Mouse (Mus musculus) embryonic fibroblast, embryonic 13.5 days (primary cell): Measurements from ENCODE around the gene Hs6st1. TPM values are rescaled to one million over a fixed set of nuclear protein-coding genes. Genes with fewer than 3 reads are reported as not detected.

Source experiments
- H3K27ac ChIP-seq: 2 replicates; pipeline ENCODE4 v1.5.1; 2012; ENCODE audit warnings: low read length, control low read depth, inconsistent platforms; ENCODE audit not compliant: insufficient read depth
- H3K4me1 ChIP-seq: 2 replicates; pipeline ENCODE4 v1.6.1; 2011; ENCODE audit warnings: low read length; ENCODE audit not compliant: control insufficient read depth, insufficient read depth
- H3K4me3 ChIP-seq: 2 replicates; pipeline ENCODE4 v1.5.1; 2011; ENCODE audit warnings: mild to moderate bottlenecking, control low read depth, low read length; ENCODE audit not compliant: insufficient read depth
- CTCF ChIP-seq: IDR thresholded peaks from 2 replicates; pipeline ENCODE4 v1.5.1; 2011; ENCODE audit warnings: mild to moderate bottlenecking, control low read depth, low read length, moderate library complexity, borderline replicate concordance; ENCODE audit not compliant: insufficient read depth
- POLR2A ChIP-seq: IDR thresholded peaks from 2 replicates; pipeline ENCODE4 v1.6.1; 2011; ENCODE audit warnings: low read depth, mild to moderate bottlenecking, control low read depth, low read length, moderate library complexity
- polyA plus RNA-seq: library from polyadenylated mRNA; stranded (reverse); fragments of >200 nt; gene quantifications from 2 replicates; pipeline ENCODE4 v1.2.4, GENCODE M21; 2011; ENCODE audit warnings: low read depth; ENCODE audit not compliant: missing spikeins, insufficient read length

Gene Hs6st1
- polyA plus RNA-seq, 1 experiment = 96.5 TPM

- Histone ChIP-seq H3K4me3 (no peak overlapping the region), H3K27ac (peak overlapping the region; percentile 16; the same call in 1 of the 2 replicates), H3K4me1 (no peaks in the 10 kb centered on the region)
- TF ChIP-seq CTCF (no peak), POLR2A (no peak)
These were observed 4.0 kb upstream of the Hs6st1 start for GRCm38 (mm10) chr1:36064223-36064622.

GRCm38 (mm10) chr1:36064861-36065760 lies 3.1 kb upstream of the Hs6st1 start:
- TF ChIP-seq POLR2A (no peak), CTCF (peak; percentile 44; the same call in 1 of the 2 replicates)
- H3K4me3 ChIP-seq = no peak overlapping the region
- H3K27ac ChIP-seq = peak overlapping the region; percentile 16; the same call in 1 of the 2 replicates
- H3K4me1 ChIP-seq = no peaks in the 10 kb centered on the region

- H3K4me3 ChIP-seq = no peak overlapping the region
- no peak for TF ChIP-seq CTCF
- no peak for TF ChIP-seq POLR2A
- no peak overlapping the region for H3K27ac ChIP-seq
- no peaks in the 10 kb centered on the region for H3K4me1 ChIP-seq
These were observed 2.4 kb upstream of the Hs6st1 start for GRCm38 (mm10) chr1:36065761-36066150.

- TF ChIP-seq POLR2A (no peak), CTCF (no peak)
- no peak overlapping the region for H3K27ac ChIP-seq
- H3K4me3 ChIP-seq = no peak overlapping the region
- H3K4me1 ChIP-seq = no peaks in the 10 kb centered on the region; the same call in 1 of the 2 replicates
These were observed 1.8 kb upstream of the Hs6st1 start for GRCm38 (mm10) chr1:36066216-36066980.

GRCm38 (mm10) chr1:36067201-36067600 lies 999 bp upstream of the Hs6st1 start:
- Histone ChIP-seq H3K4me3 (no peak overlapping the region), H3K4me1 (no peaks in the 10 kb centered on the region; the same call in 1 of the 2 replicates), H3K27ac (no peak overlapping the region)
- TF ChIP-seq CTCF (no peak), POLR2A (no peak)

- TF ChIP-seq POLR2A = no peak
- no peak for TF ChIP-seq CTCF
These were observed 589 bp upstream of the Hs6st1 start for GRCm38 (mm10) chr1:36067611-36068010.

GRCm38 (mm10) chr1:36068531-36069120 lies 426 bp downstream of the Hs6st1 start:
- Histone ChIP-seq H3K4me3 (peak overlapping the region; percentile 63), H3K4me1 (no peaks in the 10 kb centered on the region; the same call in 1 of the 2 replicates), H3K27ac (no peak overlapping the region)
- no peak for TF ChIP-seq CTCF
- no peak for TF ChIP-seq POLR2A

More at GRCm38 (mm10) chr1:36067611-36068010, 589 bp upstream of the Hs6st1 start:
- H3K27ac ChIP-seq = no peak overlapping the region
- H3K4me3 ChIP-seq = no peak overlapping the region
- H3K4me1 ChIP-seq = no peaks in the 10 kb centered on the region; the same call in 1 of the 2 replicates

GRCm38 (mm10) chr1:36069291-36069771 lies 1.1 kb downstream of the Hs6st1 start:
- TF ChIP-seq CTCF = no peak
- no peak for TF ChIP-seq POLR2A
- H3K4me1 ChIP-seq = no peaks in the 10 kb centered on the region; the same call in 1 of the 2 replicates
- H3K4me3 ChIP-seq = peak overlapping the region; percentile 63
- no peak overlapping the region for H3K27ac ChIP-seq

GRCm38 (mm10) chr1:36070190-36070589 lies 2.0 kb downstream of the Hs6st1 start:
- peak overlapping the region; percentile 63 for H3K4me3 ChIP-seq
- H3K4me1 ChIP-seq = no peaks in the 10 kb centered on the region; the same call in 1 of the 2 replicates
- no peak for TF ChIP-seq CTCF
- no peak for TF ChIP-seq POLR2A
- no peak overlapping the region for H3K27ac ChIP-seq

GRCm38 (mm10) chr1:36070740-36071139 lies 2.5 kb downstream of the Hs6st1 start:
- no peak for TF ChIP-seq POLR2A
- no peak for TF ChIP-seq CTCF
- Histone ChIP-seq H3K27ac (no peak overlapping the region), H3K4me1 (no peaks in the 10 kb centered on the region; the same call in 1 of the 2 replicates), H3K4me3 (peak overlapping the region; percentile 63)
